Mouse (Mus musculus): ENCODE data around the gene Elk4. TPM values are rescaled to one million over a fixed set of nuclear protein-coding genes. Genes with fewer than 3 reads are reported as not detected.

Gene Elk4
- total RNA-seq, 2 experiments from 2014 or later, result 63.8 to 104 TPM

GRCm38 (mm10) chr1:132010632-132011501 lies 3.5 kb downstream of the Elk4 start:
- ATAC-seq (replicated peaks; ENCODE audit: poor library complexity, severe bottlenecking), result peak; percentile 48

- ATAC-seq (replicated peaks; ENCODE audit: poor library complexity, severe bottlenecking), result no peak
These were observed 4.4 kb downstream of the Elk4 start for GRCm38 (mm10) chr1:132011785-132012184.

- no peak for ATAC-seq (replicated peaks; ENCODE audit: poor library complexity, severe bottlenecking)
These were observed 5.5 kb downstream of the Elk4 start for GRCm38 (mm10) chr1:132012861-132013260.

GRCm38 (mm10) chr1:132014800-132015199 lies 7.4 kb downstream of the Elk4 start:
- no peak for ATAC-seq (replicated peaks; ENCODE audit: poor library complexity, severe bottlenecking)

- ATAC-seq (replicated peaks; ENCODE audit: poor library complexity, severe bottlenecking), result no peak
These were observed 9.3 kb downstream of the Elk4 start for GRCm38 (mm10) chr1:132016691-132017090.

- no peak for ATAC-seq (replicated peaks; ENCODE audit: poor library complexity, severe bottlenecking)
These were observed 12.5 kb downstream of the Elk4 start for GRCm38 (mm10) chr1:132019876-132020275.

GRCm38 (mm10) chr1:132022107-132022506 lies 14.7 kb downstream of the Elk4 start:
- ATAC-seq (replicated peaks; ENCODE audit: poor library complexity, severe bottlenecking), result no peak

GRCm38 (mm10) chr1:132026925-132027646 lies 19.7 kb downstream of the Elk4 start:
- no peak for ATAC-seq (replicated peaks; ENCODE audit: poor library complexity, severe bottlenecking)

GRCm38 (mm10) chr1:132027978-132028377 lies 20.6 kb downstream of the Elk4 start:
- no peak for ATAC-seq (replicated peaks; ENCODE audit: poor library complexity, severe bottlenecking)

GRCm38 (mm10) chr1:132028413-132028812 lies 21.0 kb downstream of the Elk4 start:
- ATAC-seq (replicated peaks; ENCODE audit: poor library complexity, severe bottlenecking), result no peak

- no peak for ATAC-seq (replicated peaks; ENCODE audit: poor library complexity, severe bottlenecking)
These were observed 23.2 kb downstream of the Elk4 start for GRCm38 (mm10) chr1:132030574-132030973.

- ATAC-seq (replicated peaks; ENCODE audit: poor library complexity, severe bottlenecking), result no peak
These were observed 24.8 kb downstream of the Elk4 start for GRCm38 (mm10) chr1:132032172-132032571.

- ATAC-seq (replicated peaks; ENCODE audit: poor library complexity, severe bottlenecking), result no peak
These were observed 30.3 kb downstream of the Elk4 start for GRCm38 (mm10) chr1:132037746-132038145.

- ATAC-seq (replicated peaks; ENCODE audit: poor library complexity, severe bottlenecking), result no peak
These were observed 31.3 kb downstream of the Elk4 start for GRCm38 (mm10) chr1:132038753-132039152.

- no peak for ATAC-seq (replicated peaks; ENCODE audit: poor library complexity, severe bottlenecking)
These were observed 32.8 kb downstream of the Elk4 start for GRCm38 (mm10) chr1:132040201-132040621.

GRCm38 (mm10) chr1:132043759-132044158 lies 36.4 kb downstream of the Elk4 start:
- no peak for ATAC-seq (replicated peaks; ENCODE audit: poor library complexity, severe bottlenecking)

- peak; percentile 80 for ATAC-seq (replicated peaks; ENCODE audit: poor library complexity, severe bottlenecking)
These were observed 38.8 kb downstream of the Elk4 start for GRCm38 (mm10) chr1:132046143-132046735.

- ATAC-seq (replicated peaks; ENCODE audit: poor library complexity, severe bottlenecking), result no peak
These were observed 44.3 kb downstream of the Elk4 start for GRCm38 (mm10) chr1:132051746-132052145.

GRCm38 (mm10) chr1:132054387-132054786 lies 47.0 kb downstream of the Elk4 start:
- peak; percentile 87 for ATAC-seq (replicated peaks; ENCODE audit: poor library complexity, severe bottlenecking)

GRCm38 (mm10) chr1:132055054-132055664 lies 47.8 kb downstream of the Elk4 start:
- no peak for ATAC-seq (replicated peaks; ENCODE audit: poor library complexity, severe bottlenecking)

GRCm38 (mm10) chr1:132058558-132058957 lies 51.2 kb downstream of the Elk4 start:
- ATAC-seq (replicated peaks; ENCODE audit: poor library complexity, severe bottlenecking), result no peak
